Mouse (Mus musculus) embryonic facial prominence, embryonic 15.5 days (tissue): ENCODE measurements around the gene Pacrg. TPM values are rescaled to one million over a fixed set of nuclear protein-coding genes. Genes with fewer than 3 reads are reported as not detected.

Source experiments
- ATAC-seq: fragments of 200-750 bp; cut with Nextera tagmentation; 2 replicates; pipeline ENCODE4 v1.8.0; 2017; ENCODE audit warnings: low read depth, moderate TSS enrichment; ENCODE audit not compliant: insufficient number of reproducible peaks, low FRiP score, low TSS enrichment
- H3K27ac ChIP-seq: fragments of 300-500 bp; sonication (generic); replicated peaks from 2 replicates; pipeline ENCODE4 v1.5.1; 2015; ENCODE audit warnings: mild to moderate bottlenecking, inconsistent platforms
- H3K27me3 ChIP-seq: fragments of 300-500 bp; sonication (generic); 2 replicates; pipeline ENCODE4 v1.6.1; 2015; ENCODE audit warnings: inconsistent platforms
- H3K36me3 ChIP-seq: fragments of 300-500 bp; sonication (generic); 2 replicates; pipeline ENCODE4 v1.6.1; 2015; ENCODE audit warnings: mild to moderate bottlenecking, inconsistent platforms
- H3K4me1 ChIP-seq: fragments of 300-500 bp; sonication (generic); 2 replicates; pipeline ENCODE4 v1.6.1; 2015; ENCODE audit warnings: inconsistent platforms
- H3K4me2 ChIP-seq: fragments of 300-500 bp; sonication (generic); replicated peaks from 2 replicates; pipeline ENCODE4 v1.6.1; 2015; ENCODE audit warnings: mild to moderate bottlenecking, inconsistent platforms
- H3K4me3 ChIP-seq: fragments of 300-500 bp; sonication (generic); replicated peaks from 2 replicates; pipeline ENCODE4 v1.5.1; 2015; ENCODE audit warnings: mild to moderate bottlenecking, inconsistent platforms
- H3K9ac ChIP-seq: fragments of 300-500 bp; sonication (generic); 2 replicates; pipeline ENCODE4 v1.6.1; 2015; ENCODE audit warnings: inconsistent platforms
- H3K9me3 ChIP-seq: fragments of 300-500 bp; sonication (generic); replicated peaks from 2 replicates; pipeline ENCODE4 v1.6.1; 2016; ENCODE audit warnings: inconsistent platforms
- WGBS: fragments of 180-500 bp; shearing (Covaris S2); methylation state at CpG from one replicate; pipeline ENCODE4 v1.1.7; 2015; 5-methylcytosine and 5-hydroxymethylcytosine counted together
- polyA plus RNA-seq: library from polyadenylated mRNA; unstranded; fragments of >200 nt; fragmentation: Nextera tagmentation; extraction: Ambion mirVana; gene quantifications from 2 replicates; pipeline ENCODE4 v1.2.1, GENCODE M21; 2015

Pacrg gene
- polyA plus RNA-seq, 1 experiment from 2014 or later, result 5.4 TPM

- no peak overlapping the region for H3K4me3 ChIP-seq
- no peaks in the 10 kb centered on the region for H3K27me3 ChIP-seq
- H3K4me1 ChIP-seq, result peaks cover 10% of the 10 kb centered on the region
- no peak overlapping the region for H3K9ac ChIP-seq
- H3K4me2 ChIP-seq, result no peak overlapping the region
- H3K9me3 ChIP-seq, result no peaks in the 10 kb centered on the region
- ATAC-seq, result no peak
- H3K27ac ChIP-seq, result no peak overlapping the region
- H3K36me3 ChIP-seq, result no peaks in the 10 kb centered on the region
- WGBS, result 86% methylated on average over 2 of the region's 2 CpGs
These were observed 351.2 kb downstream of the Pacrg start for GRCm38 (mm10) chr17:10488873-10489272.

GRCm38 (mm10) chr17:10483945-10484546 lies 356.1 kb downstream of the Pacrg start:
- WGBS, result 52% methylated on average over 6 of the region's 6 CpGs
- Histone ChIP-seq H3K9me3 (no peaks in the 10 kb centered on the region), H3K36me3 (no peaks in the 10 kb centered on the region), H3K27ac (no peak overlapping the region), H3K4me3 (no peak overlapping the region), H3K4me2 (no peak overlapping the region), H3K4me1 (peaks cover 5% of the 10 kb centered on the region), H3K9ac (no peak overlapping the region), H3K27me3 (no peaks in the 10 kb centered on the region)
- ATAC-seq, result no peak

- no peak overlapping the region for H3K9ac ChIP-seq
These were observed 359.0 kb downstream of the Pacrg start for GRCm38 (mm10) chr17:10481081-10481480.

GRCm38 (mm10) chr17:10479020-10479707 lies 360.9 kb downstream of the Pacrg start:
- no peak overlapping the region for H3K4me3 ChIP-seq
- no peaks in the 10 kb centered on the region for H3K27me3 ChIP-seq
- H3K9me3 ChIP-seq, result no peaks in the 10 kb centered on the region
- H3K4me2 ChIP-seq, result peak overlapping the region; percentile 17; the same call in 1 of the 2 replicates
- peak overlapping the region; percentile 66 for H3K27ac ChIP-seq
- H3K36me3 ChIP-seq, result no peaks in the 10 kb centered on the region
- WGBS, result 16% methylated on average over 17 of the region's 17 CpGs
- peaks cover 15% of the 10 kb centered on the region for H3K4me1 ChIP-seq
- H3K9ac ChIP-seq, result no peak overlapping the region
- peak; percentile 78 for ATAC-seq

More at GRCm38 (mm10) chr17:10481081-10481480, 359.0 kb downstream of the Pacrg start:
- 88% methylated on average over 1 of the region's 1 CpGs for WGBS
- Histone ChIP-seq H3K27me3 (no peaks in the 10 kb centered on the region), H3K4me2 (no peak overlapping the region), H3K4me1 (peaks cover 15% of the 10 kb centered on the region), H3K36me3 (no peaks in the 10 kb centered on the region), H3K4me3 (no peak overlapping the region), H3K27ac (no peak overlapping the region), H3K9me3 (no peaks in the 10 kb centered on the region)
- no peak for ATAC-seq

- ATAC-seq, result 0 out of 2 replicates have a peak, but pooled peaks have one; percentile 19
- Histone ChIP-seq H3K4me3 (no peak overlapping the region), H3K9ac (no peak overlapping the region), H3K27me3 (no peaks in the 10 kb centered on the region), H3K4me2 (no peak overlapping the region), H3K27ac (no peak overlapping the region), H3K4me1 (peaks cover 15% of the 10 kb centered on the region), H3K36me3 (no peaks in the 10 kb centered on the region), H3K9me3 (no peaks in the 10 kb centered on the region)
- WGBS, result 44% methylated on average over 3 of the region's 3 CpGs
These were observed 361.7 kb downstream of the Pacrg start for GRCm38 (mm10) chr17:10478377-10478776.

GRCm38 (mm10) chr17:10476807-10477206 lies 363.3 kb downstream of the Pacrg start:
- Histone ChIP-seq H3K9ac (no peak overlapping the region), H3K27me3 (no peaks in the 10 kb centered on the region)

GRCm38 (mm10) chr17:10474972-10475371 lies 365.1 kb downstream of the Pacrg start:
- no peak overlapping the region for H3K4me2 ChIP-seq
- no peak overlapping the region for H3K4me3 ChIP-seq
- H3K36me3 ChIP-seq, result no peaks in the 10 kb centered on the region
- WGBS, result 77% methylated on average over 6 of the region's 6 CpGs
- H3K9ac ChIP-seq, result no peak overlapping the region
- no peak for ATAC-seq
- no peaks in the 10 kb centered on the region for H3K27me3 ChIP-seq
- H3K4me1 ChIP-seq, result peaks cover 15% of the 10 kb centered on the region
- H3K27ac ChIP-seq, result no peak overlapping the region
- H3K9me3 ChIP-seq, result no peaks in the 10 kb centered on the region

More at GRCm38 (mm10) chr17:10476807-10477206, 363.3 kb downstream of the Pacrg start:
- Histone ChIP-seq H3K4me3 (no peak overlapping the region), H3K4me1 (peaks cover 15% of the 10 kb centered on the region), H3K9me3 (no peaks in the 10 kb centered on the region), H3K27ac (no peak overlapping the region), H3K36me3 (no peaks in the 10 kb centered on the region), H3K4me2 (no peak overlapping the region)
- ATAC-seq, result no peak
- 72% methylated on average over 7 of the region's 7 CpGs for WGBS

- H3K27me3 ChIP-seq, result no peaks in the 10 kb centered on the region
- peaks cover 9% of the 10 kb centered on the region for H3K4me1 ChIP-seq
These were observed 366.2 kb downstream of the Pacrg start for GRCm38 (mm10) chr17:10473826-10474384.

GRCm38 (mm10) chr17:10473175-10473574 lies 366.9 kb downstream of the Pacrg start:
- H3K9ac ChIP-seq, result no peak overlapping the region
- no peak overlapping the region for H3K27ac ChIP-seq
- no peak for ATAC-seq
- no peak overlapping the region for H3K4me2 ChIP-seq
- WGBS, result 79% methylated on average over 6 of the region's 6 CpGs
- H3K36me3 ChIP-seq, result no peaks in the 10 kb centered on the region
- H3K9me3 ChIP-seq, result no peaks in the 10 kb centered on the region
- H3K27me3 ChIP-seq, result no peaks in the 10 kb centered on the region
- no peak overlapping the region for H3K4me3 ChIP-seq
- H3K4me1 ChIP-seq, result peaks cover 2% of the 10 kb centered on the region; the same call in 1 of the 2 replicates

More at GRCm38 (mm10) chr17:10473826-10474384, 366.2 kb downstream of the Pacrg start:
- Histone ChIP-seq H3K4me2 (no peak overlapping the region), H3K36me3 (no peaks in the 10 kb centered on the region), H3K9me3 (no peaks in the 10 kb centered on the region), H3K4me3 (no peak overlapping the region), H3K27ac (no peak overlapping the region), H3K9ac (no peak overlapping the region)
- 66% methylated on average over 7 of the region's 7 CpGs for WGBS
- ATAC-seq, result no peak

GRCm38 (mm10) chr17:10469874-10470568 lies 370.1 kb downstream of the Pacrg start:
- no peaks in the 10 kb centered on the region for H3K36me3 ChIP-seq
- no peaks in the 10 kb centered on the region for H3K9me3 ChIP-seq
- H3K4me1 ChIP-seq, result no peaks in the 10 kb centered on the region
- no peaks in the 10 kb centered on the region for H3K27me3 ChIP-seq
- H3K4me3 ChIP-seq, result no peak overlapping the region
- no peak overlapping the region for H3K4me2 ChIP-seq
- WGBS, result 80% methylated on average over 9 of the region's 9 CpGs
- ATAC-seq, result no peak
- H3K27ac ChIP-seq, result no peak overlapping the region
- H3K9ac ChIP-seq, result no peak overlapping the region

- Histone ChIP-seq H3K4me1 (no peaks in the 10 kb centered on the region), H3K9ac (no peak overlapping the region), H3K27ac (no peak overlapping the region), H3K27me3 (no peaks in the 10 kb centered on the region), H3K4me2 (no peak overlapping the region), H3K9me3 (no peaks in the 10 kb centered on the region), H3K4me3 (no peak overlapping the region), H3K36me3 (no peaks in the 10 kb centered on the region)
- no peak for ATAC-seq
- WGBS, result 89% methylated on average over 3 of the region's 3 CpGs
These were observed 373.0 kb downstream of the Pacrg start for GRCm38 (mm10) chr17:10467102-10467501.
